Mouse (Mus musculus): ENCODE data around the gene Gm49342.
"Not testable (repeated sequence)": the region's sequence is repeated elsewhere in the genome, so short reads cannot be mapped to it uniquely, and the experiment has no call there.

DNA sequence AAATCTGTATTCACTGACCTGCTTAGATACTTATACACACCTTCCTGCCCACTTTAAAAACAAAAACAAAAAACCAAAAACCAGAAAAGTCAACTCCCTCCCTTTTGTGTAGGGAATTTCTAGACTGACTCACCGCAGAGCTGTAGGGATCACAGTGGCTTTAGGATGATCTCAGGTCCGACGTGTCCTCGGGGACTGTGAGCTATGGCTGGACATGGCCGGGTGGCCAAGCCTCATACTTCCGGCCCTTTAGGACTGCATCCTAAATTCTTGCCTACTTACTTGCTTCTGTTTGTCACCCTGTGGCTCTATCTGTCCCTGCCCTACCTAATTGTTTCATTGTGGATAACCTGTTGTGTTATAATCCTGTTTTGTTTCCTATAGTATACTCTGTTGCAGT is 12.4 kb downstream of the Gm49342 start:
- TF ChIP-seq POLR2A (IDR thresholded peaks at IDR 0.05; ENCODE audit: control insufficient read depth, low read depth, low read length); CTCF (IDR thresholded peaks at IDR 0.05; ENCODE audit: control insufficient read depth, insufficient read depth, insufficient replicate concordance, low read depth, low read length): not testable (repeated sequence)
